Mouse (Mus musculus) liver, adult 2 months (tissue): ENCODE measurements at regions not wholly inside any gene's neighbourhood (a gene's known extent, or its start where the extent isn't known, plus 50 kb on each side); places are given as distances from the start of the nearest gene placed in this dataset.

Experiments
- DNase-seq: peaks from one replicate; pipeline ENCODE4 v3.0.0-alpha.2; 2011; ENCODE audit warnings: low read depth, low spot score; ENCODE audit errors: extremely low read depth
- H3K27ac ChIP-seq: fragments of 200-500 bp; replicated peaks from 2 replicates; pipeline ENCODE4 v1.5.1; 2012; ENCODE audit warnings: low read depth, mild to moderate bottlenecking, control low read depth, inconsistent platforms, low read length; ENCODE audit not compliant: insufficient read depth
- H3K27me3 ChIP-seq: fragments of 200-500 bp; 2 replicates; pipeline ENCODE4 v1.6.1; 2012; ENCODE audit warnings: mild to moderate bottlenecking, moderate library complexity, low read length, inconsistent platforms; ENCODE audit not compliant: control insufficient read depth, insufficient read depth
- H3K36me3 ChIP-seq: fragments of 200-500 bp; 2 replicates; pipeline ENCODE4 v1.6.1; 2012; ENCODE audit warnings: low read length, inconsistent platforms; ENCODE audit not compliant: control insufficient read depth, insufficient read depth
- H3K4me1 ChIP-seq: fragments of 200-500 bp; 2 replicates; pipeline ENCODE4 v1.6.1; 2011; ENCODE audit warnings: low read length; ENCODE audit not compliant: control insufficient read depth, insufficient read depth
- H3K4me3 ChIP-seq: fragments of 200-500 bp; 2 replicates; pipeline ENCODE4 v1.5.1; 2011; ENCODE audit warnings: low read depth, mild to moderate bottlenecking, control low read depth, low read length, moderate library complexity; ENCODE audit not compliant: insufficient read depth
- H3K79me2 ChIP-seq: fragments of 200-500 bp; 2 replicates; pipeline ENCODE4 v1.6.1; 2012; ENCODE audit warnings: inconsistent platforms, mild to moderate bottlenecking, low read length, moderate library complexity; ENCODE audit not compliant: control insufficient read depth, insufficient read depth
- H3K9ac ChIP-seq: fragments of 200-500 bp; 2 replicates; pipeline ENCODE4 v1.6.1; 2012; ENCODE audit warnings: low read depth, mild to moderate bottlenecking, control low read depth, inconsistent platforms, low read length
- CTCF ChIP-seq: fragments of 200-500 bp; IDR thresholded peaks from 2 replicates; pipeline ENCODE4 v1.5.1; 2011; ENCODE audit warnings: low read depth, low read length, control low read depth
- POLR2A ChIP-seq: fragments of 200-500 bp; IDR thresholded peaks from 2 replicates; pipeline ENCODE4 v1.6.1; 2011; ENCODE audit warnings: low read length, control low read depth; ENCODE audit not compliant: insufficient read depth; ENCODE audit errors: extremely low read depth
- WGBS: fragments of 180-500 bp; shearing (Covaris S2); methylation state at CpG from one replicate; pipeline ENCODE4 v1.1.7; 2018; 5-methylcytosine and 5-hydroxymethylcytosine counted together

DNA sequence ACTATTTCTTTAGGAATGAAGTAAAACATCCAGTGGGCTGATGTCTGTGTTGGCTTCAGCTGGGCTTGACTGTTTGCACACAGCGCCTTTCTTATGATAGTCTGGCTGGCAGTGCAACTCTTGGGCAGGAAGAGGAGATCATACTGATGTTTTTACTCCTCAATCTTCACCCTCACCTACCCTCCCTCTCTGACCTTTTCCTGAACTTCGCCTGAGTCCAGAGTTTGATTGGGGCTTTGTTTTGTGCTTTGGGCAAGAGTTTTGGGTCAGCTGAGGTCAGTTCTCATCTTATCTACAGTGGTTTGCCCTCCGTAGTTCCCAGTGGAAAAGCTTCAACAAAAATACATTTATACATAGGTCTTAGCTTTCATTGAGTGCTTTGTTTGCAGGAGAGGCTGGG lies 118.1 kb upstream of the Dpt start:
- 21% methylated on average over 3 of the region's 3 CpGs for WGBS
- H3K9ac ChIP-seq = no peak overlapping the region
- TF ChIP-seq POLR2A (no peak), CTCF (no peak)
- no peak overlapping the region for H3K4me3 ChIP-seq
- H3K27ac ChIP-seq = no peak overlapping the region
- no peaks in the 10 kb centered on the region for H3K79me2 ChIP-seq
- DNase-seq = peak; percentile 78
- peaks cover 4% of the 10 kb centered on the region; the same call in 1 of the 2 replicates for H3K4me1 ChIP-seq
- H3K36me3 ChIP-seq = no peaks in the 10 kb centered on the region
- no peaks in the 10 kb centered on the region for H3K27me3 ChIP-seq

- DNase-seq = peak; percentile 11
- TF ChIP-seq CTCF (no peak), POLR2A (no peak)
- no peaks in the 10 kb centered on the region for H3K27me3 ChIP-seq
- whole genome bisulfite sequencing = 85% methylated on average over 1 of the region's 1 CpGs
- H3K4me3 ChIP-seq = no peak overlapping the region
- no peaks in the 10 kb centered on the region for H3K79me2 ChIP-seq
- H3K36me3 ChIP-seq = no peaks in the 10 kb centered on the region
- H3K9ac ChIP-seq = no peak overlapping the region
- no peaks in the 10 kb centered on the region for H3K4me1 ChIP-seq
- no peak overlapping the region for H3K27ac ChIP-seq
Observed at GRCm38 (mm10) chr1:164652244-164652643, 144.2 kb upstream of the Dpt start.

GRCm38 (mm10) chr1:164637901-164638462 lies 158.5 kb upstream of the Dpt start:
- TF ChIP-seq CTCF (no peak), POLR2A (no peak)
- WGBS = 90% methylated on average over 7 of the region's 7 CpGs
- no peaks in the 10 kb centered on the region for H3K79me2 ChIP-seq
- no peak overlapping the region for H3K4me3 ChIP-seq
- no peak overlapping the region for H3K9ac ChIP-seq
- no peak for DNase-seq
- no peak overlapping the region for H3K27ac ChIP-seq
- H3K27me3 ChIP-seq = no peaks in the 10 kb centered on the region
- H3K4me1 ChIP-seq = no peaks in the 10 kb centered on the region
- no peaks in the 10 kb centered on the region for H3K36me3 ChIP-seq

DNA sequence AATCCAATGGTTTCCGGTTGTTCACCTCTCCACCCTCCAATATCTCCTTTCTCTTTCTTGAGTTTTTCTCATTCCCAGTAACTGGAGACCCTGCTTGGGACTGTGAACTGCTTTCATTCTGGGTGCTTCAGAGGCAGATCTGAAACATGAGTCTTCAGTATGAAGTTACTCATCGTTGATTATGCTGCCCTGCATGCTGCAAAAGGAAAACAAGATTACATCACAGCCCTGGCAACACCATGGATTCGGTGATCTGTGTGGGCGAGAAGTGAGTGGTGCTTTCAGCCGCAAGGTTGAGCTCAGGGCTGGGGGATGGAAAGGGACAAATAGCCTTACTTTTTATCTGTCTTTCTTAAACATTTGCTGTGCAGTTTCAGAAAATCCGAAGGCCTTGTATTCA lies 164.8 kb upstream of the Dpt start:
- peak; percentile 41 for DNase-seq
- WGBS = 34% methylated on average over 6 of the region's 6 CpGs
- H3K9ac ChIP-seq = no peak overlapping the region
- H3K36me3 ChIP-seq = no peaks in the 10 kb centered on the region
- no peak for TF ChIP-seq POLR2A
- TF ChIP-seq CTCF = no peak
- H3K4me3 ChIP-seq = no peak overlapping the region
- no peaks in the 10 kb centered on the region for H3K79me2 ChIP-seq
- no peak overlapping the region for H3K27ac ChIP-seq
- no peaks in the 10 kb centered on the region for H3K27me3 ChIP-seq
- no peaks in the 10 kb centered on the region; the same call in 1 of the 2 replicates for H3K4me1 ChIP-seq

DNA sequence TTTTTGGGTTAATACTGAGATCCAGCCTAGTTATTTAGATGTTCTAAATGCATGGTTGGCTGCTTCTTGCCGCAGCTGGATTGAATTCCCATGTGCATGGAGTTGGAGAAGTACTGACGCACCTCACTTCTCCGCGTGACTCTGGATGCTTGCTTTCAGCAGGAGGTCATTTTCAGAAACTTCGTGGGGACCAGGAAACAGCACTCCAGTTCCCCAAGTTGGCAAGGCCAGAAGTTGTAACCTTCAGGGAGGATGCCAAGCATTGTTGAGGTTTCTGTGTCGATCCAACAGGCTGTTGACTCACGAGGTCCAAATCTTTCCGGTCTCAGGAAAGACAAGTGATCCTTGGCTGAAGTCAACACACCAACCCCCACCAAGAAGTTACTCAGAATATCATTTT lies 167.6 kb upstream of the Dpt start:
- TF ChIP-seq CTCF (no peak), POLR2A (no peak)

DNA sequence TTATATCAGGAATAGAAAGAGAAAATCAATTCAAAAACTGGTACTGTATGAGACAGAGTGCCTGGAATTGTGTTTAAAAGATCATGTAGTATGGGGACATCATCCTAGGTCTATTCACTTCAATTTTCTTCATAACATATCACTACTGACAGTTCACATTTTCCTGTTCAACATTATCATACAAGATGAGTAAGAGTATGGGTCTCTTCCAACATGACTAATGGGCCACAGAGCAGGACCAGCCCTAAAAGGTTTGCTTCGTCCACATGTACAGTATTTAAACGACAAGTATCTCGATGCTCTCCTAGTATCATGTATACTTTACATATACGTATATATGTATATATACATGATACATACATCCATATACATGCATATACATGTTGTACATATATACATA lies 164.8 kb upstream of the Atp1b1 start:
- TF ChIP-seq POLR2A (no peak), CTCF (no peak)
- WGBS = 97% methylated on average over 4 of the region's 4 CpGs
- H3K27ac ChIP-seq = no peak overlapping the region
- H3K9ac ChIP-seq = no peak overlapping the region
- no peaks in the 10 kb centered on the region for H3K27me3 ChIP-seq
- no peaks in the 10 kb centered on the region for H3K4me1 ChIP-seq
- DNase-seq = no peak
- H3K36me3 ChIP-seq = no peaks in the 10 kb centered on the region
- H3K79me2 ChIP-seq = no peaks in the 10 kb centered on the region
- H3K4me3 ChIP-seq = no peak overlapping the region

More for the DNA sequence above, 167.6 kb upstream of the Dpt start:
- no peaks in the 10 kb centered on the region; the same call in 1 of the 2 replicates for H3K4me1 ChIP-seq
- no peak overlapping the region for H3K27ac ChIP-seq
- H3K9ac ChIP-seq = no peak overlapping the region
- no peaks in the 10 kb centered on the region for H3K27me3 ChIP-seq
- DNase-seq = no peak
- H3K36me3 ChIP-seq = no peaks in the 10 kb centered on the region
- no peaks in the 10 kb centered on the region for H3K79me2 ChIP-seq
- 85% methylated on average over 8 of the region's 8 CpGs for WGBS
- H3K4me3 ChIP-seq = no peak overlapping the region
